Mouse (Mus musculus): ENCODE data around the gene Mcam. TPM values are rescaled to one million over a fixed set of nuclear protein-coding genes. Genes with fewer than 3 reads are reported as not detected.

The Mcam gene
- total RNA-seq, 2 experiments from 2014 or later, result 31.0 to 38.6 TPM

DNA sequence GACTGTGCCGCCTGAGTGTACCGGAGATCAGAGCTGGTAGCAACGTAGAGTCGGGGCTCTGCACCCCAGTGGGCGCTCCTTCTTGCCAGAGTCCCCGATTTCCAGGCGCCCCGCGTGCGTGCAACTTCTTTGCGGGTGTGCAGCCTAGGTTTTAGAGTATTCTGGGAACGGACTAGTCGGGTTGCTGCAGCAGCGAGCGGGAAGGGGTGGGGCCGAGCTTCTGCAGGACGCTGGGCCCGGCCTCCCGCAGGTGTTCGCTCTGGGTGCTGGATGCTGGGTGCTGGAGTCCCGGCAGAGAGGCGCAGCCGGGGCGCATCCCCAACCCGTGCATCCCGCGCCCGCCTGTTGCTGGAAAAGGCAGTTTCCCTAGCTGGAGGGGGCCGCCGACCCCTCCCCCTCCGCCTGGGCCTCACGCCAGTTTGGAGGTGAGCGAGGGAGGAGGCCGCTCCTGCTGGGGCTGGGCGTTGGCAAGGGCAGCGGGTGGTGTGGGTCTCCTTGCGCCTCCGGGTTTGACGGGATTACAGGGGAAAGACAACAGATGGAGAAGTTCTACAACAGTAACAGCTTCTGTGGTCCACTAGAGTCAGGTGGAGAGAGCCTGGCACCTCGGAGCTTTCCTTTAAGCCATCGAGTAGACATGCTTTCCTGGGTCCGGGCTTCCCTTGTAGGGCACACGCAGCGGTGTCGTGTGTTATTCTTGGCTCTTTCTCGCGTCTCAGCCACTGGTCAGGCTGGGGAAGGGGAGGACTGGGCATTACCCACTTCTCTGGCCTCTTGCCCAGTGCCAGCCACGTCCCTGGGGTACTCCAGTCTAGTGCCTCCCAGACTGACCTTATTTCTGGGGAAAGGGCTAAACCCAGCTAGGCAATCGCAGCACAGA is 822 bp downstream of the Mcam start:
- DNase-seq, result peak; percentile 65 to 70

DNA sequence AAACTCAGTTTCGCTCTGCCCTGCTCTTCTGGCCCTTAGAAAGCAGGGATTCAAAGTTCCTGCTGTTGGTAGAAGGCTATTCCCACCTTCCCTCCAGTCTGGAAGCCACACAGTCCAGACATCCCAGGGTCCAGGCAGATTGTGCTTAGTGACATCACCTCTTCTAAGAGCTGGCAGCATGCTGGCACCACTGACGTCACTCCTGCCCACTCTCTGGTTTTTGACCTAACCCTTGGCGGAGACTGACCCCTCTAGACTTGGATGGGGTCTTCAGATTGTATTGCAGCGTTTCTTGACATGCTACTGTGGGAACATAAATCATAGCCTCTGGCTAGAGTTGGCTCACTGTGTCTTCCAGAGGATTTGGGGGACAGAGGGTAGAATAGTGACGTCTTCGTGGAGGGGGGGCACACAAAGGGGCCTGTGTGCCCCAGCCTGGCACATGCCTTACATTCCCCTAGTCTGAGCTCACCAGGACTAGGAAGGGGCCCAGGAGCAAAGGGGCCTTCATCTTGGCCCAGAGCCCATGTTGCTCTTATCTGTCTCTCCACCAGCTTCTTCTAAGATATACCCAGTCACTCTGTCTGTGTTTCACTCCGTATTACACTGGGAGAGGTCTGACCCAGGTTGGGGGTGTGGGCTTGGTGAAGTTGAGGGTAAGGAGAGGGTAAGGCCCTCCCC is 1.6 kb downstream of the Mcam start:
- DNase-seq, result no peak

DNA sequence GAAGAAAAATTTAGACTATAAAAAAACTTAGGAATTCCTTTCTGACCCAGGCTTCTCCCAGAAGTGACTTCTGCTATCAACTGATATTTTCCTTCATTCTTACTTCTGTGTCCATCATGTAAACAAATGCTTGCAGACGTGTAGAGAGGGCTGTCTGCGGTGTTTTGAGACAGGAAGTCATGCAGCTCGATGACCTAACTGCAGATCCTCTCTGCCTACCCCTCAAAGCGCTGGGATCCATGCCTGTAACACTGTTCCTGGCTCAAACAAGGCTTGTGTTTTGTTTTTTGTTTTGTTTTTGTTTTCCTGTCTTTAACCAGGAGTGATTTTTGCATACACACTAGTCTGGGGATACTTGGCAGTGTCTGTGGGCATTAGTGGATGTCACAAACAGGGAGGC is 3.6 kb downstream of the Mcam start:
- DNase-seq, result no peak

- DNase-seq, result no peak
These were observed 7.7 kb downstream of the Mcam start for GRCm38 (mm10) chr9:44141951-44142350.

DNA sequence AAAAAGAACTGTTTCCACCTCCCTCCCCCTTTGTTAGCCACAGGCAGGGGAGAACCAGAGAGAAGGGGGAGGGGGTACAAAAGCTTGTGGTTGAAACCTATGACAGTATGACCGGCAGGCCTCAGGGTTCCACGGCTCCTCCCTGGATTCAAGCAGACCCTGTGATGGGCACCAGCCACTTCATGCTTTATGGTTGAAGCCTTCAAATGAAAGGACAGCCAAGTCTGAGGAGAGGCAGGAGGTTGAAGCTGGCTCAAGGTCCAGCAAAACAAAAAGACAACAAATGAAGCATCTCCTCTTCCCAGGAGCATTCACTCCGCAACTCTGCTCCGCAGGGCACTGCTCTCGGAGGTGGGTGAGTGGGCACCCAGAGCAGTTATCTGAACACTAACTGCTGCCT is 9.2 kb downstream of the Mcam start:
- no peak for DNase-seq

- peak in 1 of 2 experiments; percentile 56 for DNase-seq
These were observed 9.9 kb downstream of the Mcam start for GRCm38 (mm10) chr9:44144023-44144717.

DNA sequence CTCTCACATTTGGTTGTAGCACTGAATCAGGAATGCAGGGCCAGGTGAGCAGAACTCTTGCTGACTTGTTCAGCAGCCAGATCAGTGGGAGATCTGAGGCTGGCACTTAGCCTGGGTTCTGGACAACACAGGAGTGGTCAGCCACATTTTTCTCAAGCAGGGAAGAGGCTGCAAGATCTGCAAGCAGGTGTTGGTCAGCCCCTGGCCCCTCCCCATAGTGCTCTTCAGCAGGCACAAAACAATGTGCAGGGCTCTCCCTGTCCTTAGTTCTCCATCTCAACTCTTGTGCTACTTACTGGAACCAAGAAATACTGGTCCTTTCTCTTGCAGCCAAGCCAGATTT is 10.4 kb downstream of the Mcam start:
- no peak for DNase-seq

DNA sequence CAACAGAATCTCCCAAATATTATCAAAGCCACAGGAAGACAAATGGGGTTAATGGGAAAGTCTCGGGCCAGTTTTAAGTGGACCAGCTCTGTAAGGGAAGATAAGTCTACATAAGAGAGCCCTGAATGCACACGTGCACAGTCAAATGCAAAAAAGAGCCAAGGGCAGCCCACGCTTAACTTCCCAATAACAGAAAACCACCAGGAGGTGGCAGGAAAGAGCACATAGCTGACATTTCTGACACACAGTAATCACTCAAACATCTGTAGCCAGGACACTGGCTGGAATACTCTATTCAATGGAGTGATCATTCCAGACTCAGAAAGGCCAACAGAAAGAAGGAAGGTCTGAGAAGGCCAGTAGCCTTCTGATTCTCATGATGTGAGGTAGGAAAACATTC is 13.0 kb downstream of the Mcam start:
- DNase-seq, result peak; percentile 34 to 54

DNA sequence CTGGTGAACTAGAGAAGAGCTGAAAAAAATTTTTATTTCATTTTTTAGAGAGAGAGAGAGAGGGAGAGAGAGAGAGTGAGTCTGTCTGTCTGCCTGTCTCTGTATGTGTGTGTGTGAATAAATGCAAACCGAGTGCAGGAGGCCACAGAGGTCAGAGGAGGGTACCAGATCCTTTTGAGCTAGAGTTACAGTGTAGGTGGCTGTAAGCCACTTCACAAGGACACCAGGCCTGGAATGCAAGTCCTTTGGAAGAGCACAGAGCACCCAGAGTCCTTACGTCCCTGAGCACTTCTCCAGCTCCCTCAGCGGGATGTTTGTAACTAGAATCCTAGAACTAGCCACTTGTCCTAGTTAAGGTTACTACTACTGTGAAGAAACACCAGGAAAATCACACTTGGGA is 25.6 kb downstream of the Mcam start:
- DNase-seq, result no peak

GRCm38 (mm10) chr9:44168931-44169330 is 34.7 kb downstream of the Mcam start:
- no peak for DNase-seq

- peak; percentile 39 to 52 for DNase-seq
These were observed 36.5 kb downstream of the Mcam start for GRCm38 (mm10) chr9:44170691-44171151.

DNA sequence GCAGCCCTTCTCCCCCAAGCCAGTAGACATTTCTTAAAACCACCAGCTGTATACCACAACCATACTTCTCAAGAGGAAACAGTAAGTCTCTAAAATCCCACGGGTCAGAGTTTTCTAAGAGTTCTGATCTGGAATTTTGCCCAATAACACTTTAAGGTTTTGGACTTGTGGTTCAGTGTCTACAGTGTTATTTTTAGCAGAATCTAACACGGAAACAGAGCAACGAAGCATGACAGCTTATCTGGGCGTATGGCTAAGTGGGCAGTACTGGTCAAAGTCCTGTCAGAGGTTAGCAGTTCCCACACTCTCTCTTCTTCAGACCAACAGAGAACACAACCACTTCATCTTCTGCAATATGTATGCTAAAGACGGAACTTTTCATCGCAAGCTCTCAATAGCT is 41.3 kb downstream of the Mcam start:
- DNase-seq, result peak; percentile 45 to 58

- DNase-seq, result no peak
These were observed 41.7 kb downstream of the Mcam start for GRCm38 (mm10) chr9:44175957-44176356.

GRCm38 (mm10) chr9:44177405-44177804 is 43.1 kb downstream of the Mcam start:
- no peak for DNase-seq

DNA sequence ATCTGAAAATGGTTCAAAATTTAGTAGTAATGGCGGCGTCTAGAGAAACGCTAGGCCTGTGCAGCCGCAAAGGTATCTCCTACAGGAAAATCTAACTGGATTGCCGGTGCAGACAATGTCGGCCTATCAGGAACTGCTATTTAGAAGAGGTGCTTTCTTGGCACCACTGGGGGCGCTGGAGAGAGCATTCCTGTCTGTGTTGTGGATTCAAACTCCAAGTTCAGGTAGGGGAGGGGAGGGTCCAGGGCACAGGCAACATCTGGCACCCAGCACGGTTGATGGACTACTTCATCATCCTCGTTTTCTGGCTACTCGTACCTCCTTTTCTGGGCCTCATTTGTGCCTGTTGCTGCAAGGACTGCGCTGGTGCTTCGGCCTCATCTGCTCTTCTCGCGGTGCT is 44.1 kb downstream of the Mcam start:
- DNase-seq, result no peak

DNA sequence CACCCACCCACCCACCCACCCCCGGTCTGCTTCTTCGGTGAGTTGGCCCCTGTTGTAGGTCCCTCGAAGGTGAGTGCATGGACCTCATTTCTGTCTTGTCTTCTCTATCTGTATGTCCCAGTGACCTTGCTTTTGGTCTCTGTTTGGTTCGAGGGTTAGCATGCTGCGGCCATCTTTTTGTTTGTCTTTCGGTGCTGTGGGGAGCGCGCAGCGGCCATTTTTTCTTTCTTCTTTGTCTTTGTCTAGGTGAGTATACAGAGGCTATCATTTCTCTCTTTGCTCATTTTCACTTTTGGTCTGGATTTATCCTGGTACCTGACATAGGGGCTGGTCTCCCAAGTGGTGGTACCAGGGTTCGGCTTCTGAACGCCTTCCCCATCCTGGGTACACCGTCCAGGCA is 44.5 kb downstream of the Mcam start:
- DNase-seq, result no peak

- no peak for DNase-seq
These were observed 47.3 kb downstream of the Mcam start for GRCm38 (mm10) chr9:44181537-44181936.

DNA sequence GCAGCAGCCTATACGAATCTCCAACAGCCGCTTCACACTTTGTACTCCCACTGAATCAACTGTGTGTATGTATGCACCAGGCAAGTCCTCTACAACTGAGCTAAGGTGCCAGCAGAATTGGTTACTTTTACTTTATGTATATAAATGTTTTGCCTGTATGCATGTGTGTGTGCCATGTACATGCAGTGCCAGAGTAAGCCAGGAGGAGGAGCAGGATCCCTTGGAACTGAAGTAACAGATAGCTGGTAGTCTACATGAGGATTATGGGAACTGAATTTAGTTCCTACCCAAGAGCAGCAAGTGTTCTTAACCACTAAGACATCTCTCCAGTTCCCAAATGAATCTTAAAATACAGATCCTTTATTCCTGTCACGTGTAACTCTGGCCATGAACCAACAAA is 48.0 kb downstream of the Mcam start:
- DNase-seq, result peak; percentile 47 to 58

GRCm38 (mm10) chr9:44188223-44188622 is 54.0 kb downstream of the Mcam start:
- DNase-seq, result no peak

DNA sequence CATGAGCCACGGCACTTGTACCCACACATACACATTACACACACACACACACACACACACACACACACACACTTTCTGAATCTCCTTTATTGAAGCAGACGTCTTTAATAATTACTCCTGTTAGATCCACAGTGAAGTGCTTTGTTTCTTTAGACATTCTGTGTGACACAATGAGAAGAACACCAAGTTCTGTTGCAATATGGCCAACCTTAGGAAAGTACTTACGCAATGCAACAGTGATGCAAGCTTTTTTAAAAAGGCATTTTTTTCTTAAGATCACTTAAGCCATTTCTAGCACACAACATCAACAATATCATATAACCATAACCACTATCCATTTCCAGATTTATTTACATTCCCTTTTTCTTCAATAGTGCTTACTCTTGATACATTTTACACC is 56.9 kb downstream of the Mcam start:
- no peak for DNase-seq

DNA sequence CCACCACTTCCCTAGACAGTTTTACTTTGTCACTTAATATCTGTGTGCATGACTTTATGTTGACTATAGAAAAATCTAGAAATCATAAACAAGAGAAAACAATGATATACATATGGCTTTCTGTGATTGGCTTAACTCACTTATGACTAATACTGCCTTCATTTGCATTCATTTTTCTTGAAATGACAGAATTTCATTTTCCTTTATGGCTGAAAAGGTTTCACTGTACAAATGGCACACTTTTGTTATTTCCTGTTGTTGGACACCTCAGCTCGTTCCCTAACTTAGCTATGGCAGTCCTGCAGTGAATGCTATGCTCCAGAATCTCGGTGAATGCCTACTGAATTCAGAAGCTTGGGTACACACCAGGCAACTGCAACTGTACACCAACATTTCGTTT is 58.0 kb downstream of the Mcam start:
- no peak for DNase-seq
